Mouse (Mus musculus) kidney, postnatal 4 days (tissue): Measurements from ENCODE around the gene Acot8.

ENCODE experiments used
- DNase-seq, 2 experiments: peaks; one replicate each; pipeline ENCODE4 v3.0.0; 2021; ENCODE audit warnings: mixed read lengths in 2 of 2

Acot8 gene

GRCm38 (mm10) chr2:164779481-164780086 is 25.1 kb downstream of the Acot8 start, which contains the start of gene Tnnc2:
Tnnc2 (minus strand) TSS chr2:164779967.
- DNase-seq = no peak

GRCm38 (mm10) chr2:164778809-164779208 is 25.9 kb downstream of the Acot8 start:
- DNase-seq = no peak

GRCm38 (mm10) chr2:164778015-164778287 is 26.7 kb downstream of the Acot8 start:
- DNase-seq = no peak

- no peak for DNase-seq
Observed at GRCm38 (mm10) chr2:164777246-164778014, 27.3 kb downstream of the Acot8 start.

- DNase-seq = no peak
Observed at GRCm38 (mm10) chr2:164776801-164777200, 27.9 kb downstream of the Acot8 start.

- no peak for DNase-seq
Observed at GRCm38 (mm10) chr2:164776130-164776529, 28.6 kb downstream of the Acot8 start.

GRCm38 (mm10) chr2:164773989-164774364 is 30.7 kb downstream of the Acot8 start:
- no peak for DNase-seq

- no peak for DNase-seq
Observed at GRCm38 (mm10) chr2:164773229-164773988, 31.3 kb downstream of the Acot8 start.

- DNase-seq = no peak
Observed at GRCm38 (mm10) chr2:164771123-164771522, 33.6 kb downstream of the Acot8 start.

GRCm38 (mm10) chr2:164770279-164770678 is 34.4 kb downstream of the Acot8 start:
- no peak for DNase-seq

- DNase-seq = peak; percentile 98 to 99
Observed at GRCm38 (mm10) chr2:164769258-164770037, 35.2 kb downstream of the Acot8 start, which contains the start of gene Ube2c. Ube2c (plus strand) TSS chr2:164769898.

- peak in 1 of 2 experiments; percentile 24 for DNase-seq
Observed at GRCm38 (mm10) chr2:164767812-164768540, 36.7 kb downstream of the Acot8 start.

- no peak for DNase-seq
Observed at GRCm38 (mm10) chr2:164765841-164766240, 38.8 kb downstream of the Acot8 start.

- no peak for DNase-seq
Observed at GRCm38 (mm10) chr2:164762593-164762992, 42.1 kb downstream of the Acot8 start.

- no peak for DNase-seq
Observed at GRCm38 (mm10) chr2:164761971-164762370, 42.7 kb downstream of the Acot8 start.

- DNase-seq = no peak
Observed at GRCm38 (mm10) chr2:164761502-164761901, 43.2 kb downstream of the Acot8 start.

- no peak for DNase-seq
Observed at GRCm38 (mm10) chr2:164760059-164760833, 44.4 kb downstream of the Acot8 start.

- DNase-seq = no peak
Observed at GRCm38 (mm10) chr2:164758692-164759091, 46.0 kb downstream of the Acot8 start.

- DNase-seq = no peak
Observed at GRCm38 (mm10) chr2:164757841-164758240, 46.8 kb downstream of the Acot8 start.

GRCm38 (mm10) chr2:164754800-164755199 is 49.9 kb downstream of the Acot8 start:
- DNase-seq = no peak

GRCm38 (mm10) chr2:164754105-164754504 is 50.6 kb downstream of the Acot8 start:
- no peak for DNase-seq
